Mouse (Mus musculus) lung, postnatal 14 days (tissue): Measurements from ENCODE around the gene Tbc1d5.
A peak's percentile ranks its signal among the peaks of the same experiment; 100 is the strongest.

ENCODE experiments used
- DNase-seq: peaks from one replicate; pipeline ENCODE4 v3.0.0; 2021

Tbc1d5 gene

GRCm38 (mm10) chr17:51040861-51041260 lies 138.3 kb downstream of the Tbc1d5 start:
- no peak for DNase-seq

- DNase-seq, result no peak
Measured at GRCm38 (mm10) chr17:51023227-51023626, 155.9 kb downstream of the Tbc1d5 start.

GRCm38 (mm10) chr17:51016384-51016783 lies 162.8 kb downstream of the Tbc1d5 start:
- DNase-seq, result no peak

GRCm38 (mm10) chr17:51013908-51014307 lies 165.2 kb downstream of the Tbc1d5 start:
- no peak for DNase-seq

DNA sequence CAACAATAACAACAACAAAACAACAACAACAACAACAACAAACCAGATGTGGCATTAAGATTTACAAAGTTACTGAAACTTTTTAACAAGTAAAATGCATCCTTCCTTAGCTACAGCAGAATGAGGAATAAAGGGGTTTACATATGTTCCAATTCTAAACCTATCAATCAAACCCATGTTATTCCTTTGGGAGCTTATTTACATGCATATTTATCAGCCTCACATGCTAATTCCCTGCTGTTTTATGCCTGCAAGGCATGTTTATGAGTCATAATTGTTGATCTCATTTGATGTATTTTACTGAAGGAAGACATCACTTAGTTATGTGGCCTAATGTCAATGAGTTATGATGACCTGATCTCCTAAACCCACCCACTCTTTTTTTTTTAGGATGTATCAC lies 176.0 kb downstream of the Tbc1d5 start:
- no peak for DNase-seq

DNA sequence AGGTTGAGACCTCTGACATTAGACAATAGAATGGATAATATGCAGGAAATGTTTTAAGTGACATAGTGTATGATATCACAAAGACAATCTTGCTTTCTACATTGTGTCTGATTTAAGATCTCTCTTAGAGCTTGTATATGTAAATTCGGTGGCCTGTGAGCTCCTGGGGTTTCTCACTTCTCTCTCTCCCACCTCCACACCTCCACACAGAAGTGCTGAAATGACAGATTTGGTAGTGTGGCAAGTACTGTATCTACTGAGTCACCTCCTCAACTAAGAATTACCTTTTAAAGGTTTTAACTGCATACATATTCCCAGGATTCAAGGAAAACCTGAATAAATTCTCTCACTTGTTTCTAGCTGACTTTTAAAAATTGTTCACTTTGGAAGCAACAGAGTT lies 180.9 kb downstream of the Tbc1d5 start:
- no peak for DNase-seq

GRCm38 (mm10) chr17:50993294-50993993 lies 185.7 kb downstream of the Tbc1d5 start:
- DNase-seq, result peak; percentile 19

GRCm38 (mm10) chr17:50990770-50991405 lies 188.3 kb downstream of the Tbc1d5 start:
- no peak for DNase-seq

GRCm38 (mm10) chr17:50987935-50988334 lies 191.2 kb downstream of the Tbc1d5 start:
- no peak for DNase-seq

DNA sequence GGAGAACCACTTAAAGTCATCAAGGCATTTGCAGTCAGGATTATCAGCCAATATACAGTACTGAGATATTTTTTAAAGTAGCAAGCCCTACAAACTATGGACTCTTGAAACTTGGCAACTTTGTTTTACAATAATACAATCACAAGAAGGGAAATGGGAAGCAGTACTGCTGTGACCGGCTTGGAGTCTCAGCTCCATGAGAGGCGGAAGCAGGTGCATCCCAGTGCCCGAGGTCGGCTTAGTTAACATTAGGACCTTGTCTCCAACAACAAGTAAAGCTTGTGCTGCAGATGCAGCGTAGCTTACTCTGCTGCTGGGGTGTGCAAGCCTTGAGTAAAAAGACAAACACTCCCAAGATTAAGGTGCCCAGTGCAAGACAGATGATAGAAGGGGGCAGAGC lies 197.2 kb downstream of the Tbc1d5 start:
- DNase-seq, result no peak

DNA sequence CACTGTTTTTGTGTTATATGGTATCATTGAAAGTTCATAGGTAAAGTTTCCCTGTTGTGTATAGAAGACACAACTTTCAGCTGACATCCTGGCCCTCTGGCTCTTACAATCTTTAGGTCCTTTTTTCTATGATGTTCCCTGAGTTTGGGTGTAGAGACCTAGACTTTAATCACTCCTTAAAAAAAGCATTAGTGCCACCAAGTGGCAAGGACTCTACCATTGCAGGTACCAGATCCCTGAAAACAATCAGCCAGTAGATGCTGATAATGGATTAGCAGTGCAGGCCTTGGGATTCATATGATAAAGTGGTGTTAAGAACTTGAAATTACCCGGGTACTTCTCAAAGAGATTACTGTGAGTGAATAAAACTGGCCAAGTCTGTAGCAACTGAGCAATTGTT lies 207.0 kb downstream of the Tbc1d5 start:
- DNase-seq, result no peak

GRCm38 (mm10) chr17:50966147-50966546 lies 213.0 kb downstream of the Tbc1d5 start:
- no peak for DNase-seq

DNA sequence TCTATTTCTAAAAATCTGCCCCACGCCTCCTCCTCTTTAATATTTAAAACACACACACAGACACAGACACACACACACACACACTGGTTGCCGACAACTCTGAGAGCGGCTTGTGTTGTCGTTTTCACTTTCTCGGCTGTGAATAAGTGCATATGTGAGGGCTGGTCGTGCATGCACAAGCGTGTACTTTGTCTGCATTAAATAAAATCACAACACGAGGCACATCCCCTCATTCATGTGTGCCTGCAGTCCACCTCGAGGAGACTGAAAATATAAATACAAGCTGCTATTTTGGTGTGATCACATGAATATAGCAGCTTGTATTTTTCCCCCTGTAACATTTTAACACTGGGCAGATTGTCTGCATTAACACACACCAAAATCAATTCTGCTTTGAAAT lies 224.8 kb downstream of the Tbc1d5 start:
- DNase-seq, result no peak

DNA sequence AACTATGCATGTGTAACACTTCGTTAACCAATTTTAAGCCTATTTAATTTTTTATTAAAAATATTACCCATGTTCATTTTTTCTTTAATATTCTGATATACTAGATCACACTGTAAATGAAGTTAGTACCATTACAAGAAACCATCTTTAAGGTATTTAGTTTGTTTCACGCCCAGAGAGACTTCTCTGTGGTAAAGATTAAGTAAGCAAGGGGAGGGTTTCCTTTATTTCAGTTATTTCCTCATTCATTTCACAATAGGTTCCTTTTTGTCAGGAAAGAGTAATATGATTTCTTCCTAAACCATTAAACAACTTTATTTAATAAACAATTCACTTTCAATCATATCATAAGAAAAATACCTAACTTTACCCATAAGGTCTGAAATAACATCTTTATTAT lies 256.8 kb downstream of the Tbc1d5 start:
- DNase-seq, result no peak

DNA sequence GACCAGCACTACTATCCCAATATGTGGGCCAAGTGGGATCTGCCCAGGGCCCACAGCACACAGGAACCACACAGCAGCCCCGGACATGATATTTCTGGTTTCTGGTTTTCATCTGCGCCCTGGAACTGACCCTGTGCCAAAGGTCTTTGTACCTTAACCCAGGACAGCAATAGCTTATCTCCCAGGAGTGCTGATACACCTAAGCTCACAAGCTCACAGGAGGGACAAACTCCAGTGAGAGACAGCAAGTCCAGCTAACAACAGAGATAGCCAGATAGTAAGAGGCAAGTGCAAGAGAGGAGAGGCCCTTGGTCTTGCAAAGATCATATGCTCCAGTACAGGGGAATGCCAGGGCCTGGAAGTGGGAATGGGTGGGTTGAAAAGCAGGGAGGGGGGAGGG lies 263.9 kb downstream of the Tbc1d5 start:
- no peak for DNase-seq

GRCm38 (mm10) chr17:50908568-50909335 lies 270.4 kb downstream of the Tbc1d5 start:
- no peak for DNase-seq

DNA sequence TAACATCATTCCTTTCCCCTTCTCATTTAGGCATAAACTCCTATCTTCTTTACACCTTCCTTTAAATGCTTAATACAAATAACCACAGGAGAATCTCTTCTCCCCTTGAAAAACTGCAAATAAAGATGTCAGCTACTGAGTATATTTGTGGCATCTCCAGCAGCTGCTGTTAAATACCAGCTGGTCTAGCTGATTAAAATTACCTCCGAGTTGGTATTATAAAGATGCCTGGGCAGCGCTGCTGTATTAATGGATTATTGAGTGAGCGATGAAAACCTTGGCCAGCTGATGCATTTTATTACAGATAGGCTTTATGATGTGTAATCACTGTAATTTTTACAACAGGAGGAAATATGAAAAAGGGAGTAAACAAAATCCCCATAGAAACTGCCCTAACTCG lies 271.0 kb downstream of the Tbc1d5 start:
- DNase-seq, result no peak

DNA sequence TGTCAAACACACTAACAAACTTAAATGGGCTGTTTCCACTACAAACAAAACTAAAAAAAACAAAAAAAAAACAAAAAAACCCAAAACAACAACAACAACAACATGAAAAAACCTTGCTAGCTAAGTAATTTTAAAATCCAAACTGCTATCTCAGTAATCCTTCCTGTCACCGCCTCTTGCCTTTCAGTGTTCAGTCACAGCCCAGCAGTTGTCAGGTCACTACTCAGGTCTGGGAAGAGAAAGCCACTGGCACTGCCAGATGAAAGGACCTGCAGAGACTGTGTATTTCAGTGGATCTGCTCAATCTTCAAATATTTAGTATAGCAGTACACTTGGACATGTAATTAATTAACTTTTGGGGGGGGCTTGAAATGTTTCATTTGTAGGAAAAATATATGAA lies 272.5 kb downstream of the Tbc1d5 start:
- DNase-seq, result no peak

- DNase-seq, result no peak
Measured at GRCm38 (mm10) chr17:50904463-50904862, 274.7 kb downstream of the Tbc1d5 start.

DNA sequence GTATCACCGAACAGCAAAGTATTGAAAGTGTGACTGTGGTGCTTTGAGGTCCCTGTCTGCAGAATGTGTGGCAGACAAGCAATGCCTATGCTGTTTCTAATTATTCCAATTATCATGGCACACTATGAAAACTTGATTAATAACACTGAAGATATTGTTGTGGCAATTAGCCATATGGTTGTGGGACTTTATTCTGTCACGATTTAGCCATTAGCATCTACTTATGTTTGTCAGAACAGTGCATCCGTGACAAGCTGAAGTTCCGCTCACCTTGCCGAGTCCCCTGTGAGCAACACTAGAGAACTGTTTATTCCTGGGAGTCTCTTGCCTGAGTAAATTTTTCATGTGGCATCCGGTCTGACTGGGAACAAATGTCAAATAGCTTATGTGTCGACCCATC lies 281.3 kb downstream of the Tbc1d5 start:
- DNase-seq, result no peak

GRCm38 (mm10) chr17:50889475-50889874 lies 289.7 kb downstream of the Tbc1d5 start:
- no peak for DNase-seq

DNA sequence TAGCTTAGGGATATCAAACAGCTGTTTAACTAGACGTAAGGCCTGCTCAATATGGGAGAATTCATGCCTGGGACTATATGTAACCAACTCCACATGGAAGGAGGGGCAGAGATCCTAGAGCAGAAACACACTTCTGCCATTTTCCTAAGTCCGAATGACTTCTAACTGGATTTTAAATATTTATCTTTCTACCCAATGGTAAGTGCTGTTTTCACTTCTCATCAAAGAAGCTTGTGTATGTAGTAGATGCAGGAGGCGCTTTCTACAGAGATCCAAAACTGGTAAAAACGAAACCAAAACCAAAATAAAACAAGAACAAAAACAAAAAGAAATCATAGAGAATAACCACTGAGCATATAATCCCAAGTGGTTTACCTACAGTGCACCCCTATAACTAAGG lies 299.2 kb downstream of the Tbc1d5 start:
- no peak for DNase-seq

- no peak for DNase-seq
Measured at GRCm38 (mm10) chr17:50876451-50876850, 302.7 kb downstream of the Tbc1d5 start.

DNA sequence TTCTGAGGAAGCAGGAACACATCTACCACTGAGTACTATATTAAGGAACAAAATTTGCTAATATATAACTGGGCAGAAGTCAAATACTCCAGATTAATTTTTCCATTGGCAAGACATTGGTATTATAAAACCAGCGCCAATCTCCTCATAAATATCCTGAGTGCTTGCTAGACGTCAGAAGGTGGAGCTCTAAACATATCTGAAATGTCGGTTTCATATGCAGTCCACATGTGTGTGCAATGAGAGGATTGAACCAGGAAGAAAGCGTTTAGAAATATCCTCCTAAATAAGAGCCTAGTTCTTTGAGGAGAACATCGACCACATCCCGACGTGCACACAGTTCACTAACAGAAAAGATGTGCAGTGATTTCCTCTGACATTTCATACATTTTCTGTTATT lies 305.1 kb downstream of the Tbc1d5 start:
- DNase-seq, result no peak
